Mouse (Mus musculus): ENCODE results near the gene Nphp4. TPM values are rescaled to one million over a fixed set of nuclear protein-coding genes. Genes with fewer than 3 reads are reported as not detected.

Gene Nphp4
- polyA plus RNA-seq, 1 experiment from 2014 or later: 2.6 TPM

DNA sequence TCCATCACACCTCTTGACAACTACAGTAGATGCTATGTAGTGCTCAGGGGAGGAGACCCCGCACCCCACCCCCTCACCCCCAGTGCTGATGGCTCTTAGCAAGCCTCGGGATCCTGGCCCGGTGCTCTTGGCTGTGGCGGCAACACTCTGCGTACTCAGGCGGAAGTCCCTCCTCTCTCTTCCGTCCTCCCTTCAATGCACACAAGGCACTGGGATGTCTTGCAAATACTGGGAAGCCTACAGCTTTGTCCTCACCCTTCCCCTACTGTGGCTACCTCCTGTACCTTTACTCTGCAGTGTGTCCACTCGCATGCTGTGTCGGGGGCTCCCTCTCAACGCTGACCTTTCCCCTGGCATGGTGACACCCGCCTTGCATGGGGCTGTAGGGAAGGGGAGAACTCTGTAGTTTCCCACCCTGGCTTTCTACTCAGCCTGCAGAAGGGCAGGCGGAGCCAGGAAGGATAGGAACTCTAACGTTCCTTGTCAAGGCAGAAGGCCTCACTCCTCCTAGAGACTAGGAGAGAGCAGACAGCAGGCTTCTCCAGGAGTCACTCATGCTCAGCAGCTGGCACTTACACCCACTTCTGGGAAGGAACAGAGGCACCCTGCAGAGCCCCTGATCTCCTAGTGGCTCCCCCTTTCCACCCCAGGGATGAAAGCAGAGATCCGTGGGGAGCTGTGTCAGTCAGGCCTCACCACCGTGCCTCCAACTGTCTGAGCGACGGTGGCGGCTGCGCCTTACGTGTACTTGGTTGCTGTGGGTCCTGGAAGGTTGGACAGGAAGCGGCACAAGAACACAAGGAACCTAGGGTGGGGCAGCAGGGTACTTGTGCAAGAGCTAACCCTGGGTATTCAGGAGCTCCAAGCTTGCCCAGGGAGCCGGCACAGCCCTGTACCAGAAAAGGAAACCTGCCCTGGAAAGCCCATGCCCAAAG, 28.5 kb upstream of the Nphp4 start:
- no peak overlapping the region for H3K4me2 ChIP-seq (ENCODE audit: low read depth, severe bottlenecking)
- H3K27me3 ChIP-seq (ENCODE audit: control insufficient read depth, insufficient read depth, low read length): no peaks in the 10 kb centered on the region
- WGBS: 83% methylated on average over 22 of the region's 22 CpGs
- no peaks in the 10 kb centered on the region for H3K36me3 ChIP-seq (ENCODE audit: control insufficient read depth, insufficient read depth, low read length)
- no peak overlapping the region for H3K4me3 ChIP-seq (ENCODE audit: low read depth, low read length)
- ATAC-seq (ENCODE audit: insufficient number of reproducible peaks, low FRiP score, low TSS enrichment, low read depth): no peak
- H3K9me3 ChIP-seq (ENCODE audit: control insufficient read depth, low read length): no peaks in the 10 kb centered on the region
- no peak overlapping the region for H3K27ac ChIP-seq (replicated peaks; ENCODE audit: low read depth, low read length)
- H3K4me1 ChIP-seq (ENCODE audit: control insufficient read depth, insufficient read depth, low read length): no peaks in the 10 kb centered on the region
- no peak for DNase-seq (ENCODE audit: low spot score)
- no peak overlapping the region for H3K9ac ChIP-seq (ENCODE audit: low read length)

DNA sequence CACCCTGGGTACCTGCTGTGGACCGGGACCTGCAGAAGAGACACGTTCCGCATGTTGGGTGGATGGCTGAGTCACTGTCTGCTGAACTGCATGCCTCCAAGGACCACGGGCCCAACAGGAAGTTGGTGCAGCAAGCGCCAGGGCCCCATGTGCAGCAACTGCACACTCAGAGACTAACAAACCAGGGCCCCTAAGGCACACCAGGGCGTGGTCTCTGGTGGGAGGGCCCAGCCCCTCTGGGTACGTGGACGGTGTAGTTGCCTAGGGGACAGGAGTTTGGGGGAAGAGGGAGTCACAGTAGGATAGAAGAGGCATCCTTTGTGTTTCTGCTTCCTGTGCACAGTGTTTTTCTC, 27.9 kb upstream of the Nphp4 start:
- Histone ChIP-seq H3K4me3 (ENCODE audit: low read depth, low read length) (no peak overlapping the region), H3K27me3 (ENCODE audit: control insufficient read depth, insufficient read depth, low read length) (no peaks in the 10 kb centered on the region), H3K4me2 (ENCODE audit: low read depth, severe bottlenecking) (no peak overlapping the region), H3K27ac (replicated peaks; ENCODE audit: low read depth, low read length) (no peak overlapping the region), H3K36me3 (ENCODE audit: control insufficient read depth, insufficient read depth, low read length) (no peaks in the 10 kb centered on the region), H3K9me3 (ENCODE audit: control insufficient read depth, low read length) (no peaks in the 10 kb centered on the region), H3K9ac (ENCODE audit: low read length) (no peak overlapping the region), H3K4me1 (ENCODE audit: control insufficient read depth, insufficient read depth, low read length) (no peaks in the 10 kb centered on the region)
- 71% methylated on average over 8 of the region's 8 CpGs for WGBS
- no peak for DNase-seq (ENCODE audit: low spot score)
- ATAC-seq (ENCODE audit: insufficient number of reproducible peaks, low FRiP score, low TSS enrichment, low read depth): no peak

DNA sequence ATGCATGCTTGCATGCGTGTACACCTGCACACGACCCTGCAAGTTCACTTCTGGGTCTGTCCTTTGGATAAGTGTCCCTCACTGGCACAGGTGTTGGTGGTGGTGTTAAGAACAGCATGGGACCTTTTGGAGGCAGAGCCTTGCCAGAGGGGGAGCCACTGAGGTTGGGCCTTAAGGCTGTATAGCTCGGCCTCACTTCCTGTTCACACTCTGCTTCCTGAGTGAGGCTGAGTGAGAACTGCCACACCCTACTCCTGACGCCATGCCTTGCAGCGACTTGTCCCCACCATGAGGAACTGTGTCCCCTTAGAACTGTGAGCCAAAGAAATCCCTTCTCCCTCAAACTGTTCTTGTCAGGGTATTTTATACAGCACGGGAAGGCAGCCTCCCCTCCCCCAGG, 25.1 kb upstream of the Nphp4 start:
- ATAC-seq (ENCODE audit: insufficient number of reproducible peaks, low FRiP score, low TSS enrichment, low read depth): no peak

DNA sequence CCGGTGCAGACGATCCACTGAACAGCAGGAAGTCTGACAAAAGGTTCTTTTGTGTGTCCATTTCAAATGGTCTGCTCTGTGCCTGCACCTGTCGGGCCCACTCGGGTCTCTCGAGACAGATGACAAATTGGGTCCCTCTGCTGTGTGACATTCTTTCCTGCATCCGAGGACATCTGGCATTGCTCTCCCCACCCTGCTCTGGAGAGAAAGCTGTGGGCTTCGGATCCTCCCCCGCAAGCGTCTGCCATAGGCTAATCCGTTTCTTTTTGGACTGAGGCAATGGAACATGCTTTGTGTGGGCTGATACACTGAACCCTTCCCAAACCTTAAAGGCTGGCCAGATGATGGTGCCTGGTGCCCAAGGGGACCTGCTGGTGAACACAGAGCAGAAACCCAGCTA, 23.4 kb upstream of the Nphp4 start:
- WGBS: 71% methylated on average over 10 of the region's 10 CpGs
- no peaks in the 10 kb centered on the region for H3K36me3 ChIP-seq (ENCODE audit: control insufficient read depth, insufficient read depth, low read length)
- H3K4me2 ChIP-seq (ENCODE audit: low read depth, severe bottlenecking): no peak overlapping the region
- no peaks in the 10 kb centered on the region for H3K27me3 ChIP-seq (ENCODE audit: control insufficient read depth, insufficient read depth, low read length)
- H3K4me3 ChIP-seq (ENCODE audit: low read depth, low read length): no peak overlapping the region
- no peak overlapping the region for H3K27ac ChIP-seq (replicated peaks; ENCODE audit: low read depth, low read length)
- H3K9ac ChIP-seq (ENCODE audit: low read length): no peak overlapping the region
- H3K4me1 ChIP-seq (ENCODE audit: control insufficient read depth, insufficient read depth, low read length): no peaks in the 10 kb centered on the region
- DNase-seq (ENCODE audit: low spot score) (no peak), ATAC-seq (ENCODE audit: insufficient number of reproducible peaks, low FRiP score, low TSS enrichment, low read depth) (no peak)
- no peaks in the 10 kb centered on the region for H3K9me3 ChIP-seq (ENCODE audit: control insufficient read depth, low read length)

More for the DNA sequence above, 25.1 kb upstream of the Nphp4 start:
- H3K4me1 ChIP-seq (ENCODE audit: control insufficient read depth, insufficient read depth, low read length): no peaks in the 10 kb centered on the region
- H3K27me3 ChIP-seq (ENCODE audit: control insufficient read depth, insufficient read depth, low read length): no peaks in the 10 kb centered on the region
- no peak overlapping the region for H3K4me2 ChIP-seq (ENCODE audit: low read depth, severe bottlenecking)
- no peak for DNase-seq (ENCODE audit: low spot score)
- H3K36me3 ChIP-seq (ENCODE audit: control insufficient read depth, insufficient read depth, low read length): no peaks in the 10 kb centered on the region
- no peak overlapping the region for H3K27ac ChIP-seq (replicated peaks; ENCODE audit: low read depth, low read length)
- H3K9ac ChIP-seq (ENCODE audit: low read length): no peak overlapping the region
- H3K9me3 ChIP-seq (ENCODE audit: control insufficient read depth, low read length): no peaks in the 10 kb centered on the region
- no peak overlapping the region for H3K4me3 ChIP-seq (ENCODE audit: low read depth, low read length)
- 87% methylated on average over 6 of the region's 6 CpGs for WGBS

DNA sequence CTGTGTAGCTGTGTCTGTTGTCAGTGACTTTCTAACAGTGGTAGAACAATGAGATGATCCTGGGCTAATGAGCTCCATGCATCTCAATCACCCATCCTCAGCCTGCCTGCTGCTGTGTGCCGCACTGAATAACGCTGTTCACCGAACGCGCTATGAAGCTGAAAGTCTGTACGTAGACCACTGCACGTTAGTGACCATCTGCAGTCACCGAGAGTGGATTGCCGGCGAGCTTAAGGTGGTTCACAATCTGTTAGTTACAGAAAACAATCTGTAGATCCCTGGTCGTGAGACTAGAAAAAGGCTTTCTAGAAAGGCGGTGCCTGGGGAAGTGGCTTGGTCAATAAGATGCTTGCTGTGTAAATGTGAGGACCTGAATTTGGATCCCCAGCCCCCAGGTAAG, 22.4 kb upstream of the Nphp4 start:
- 92% methylated on average over 12 of the region's 12 CpGs for WGBS
- Histone ChIP-seq H3K4me3 (ENCODE audit: low read depth, low read length) (no peak overlapping the region), H3K27me3 (ENCODE audit: control insufficient read depth, insufficient read depth, low read length) (no peaks in the 10 kb centered on the region), H3K4me2 (ENCODE audit: low read depth, severe bottlenecking) (no peak overlapping the region), H3K9ac (ENCODE audit: low read length) (no peak overlapping the region), H3K36me3 (ENCODE audit: control insufficient read depth, insufficient read depth, low read length) (no peaks in the 10 kb centered on the region), H3K27ac (replicated peaks; ENCODE audit: low read depth, low read length) (no peak overlapping the region), H3K4me1 (ENCODE audit: control insufficient read depth, insufficient read depth, low read length) (no peaks in the 10 kb centered on the region), H3K9me3 (ENCODE audit: control insufficient read depth, low read length) (no peaks in the 10 kb centered on the region)
- DNase-seq (ENCODE audit: low spot score) (no peak), ATAC-seq (ENCODE audit: insufficient number of reproducible peaks, low FRiP score, low TSS enrichment, low read depth) (no peak)

DNA sequence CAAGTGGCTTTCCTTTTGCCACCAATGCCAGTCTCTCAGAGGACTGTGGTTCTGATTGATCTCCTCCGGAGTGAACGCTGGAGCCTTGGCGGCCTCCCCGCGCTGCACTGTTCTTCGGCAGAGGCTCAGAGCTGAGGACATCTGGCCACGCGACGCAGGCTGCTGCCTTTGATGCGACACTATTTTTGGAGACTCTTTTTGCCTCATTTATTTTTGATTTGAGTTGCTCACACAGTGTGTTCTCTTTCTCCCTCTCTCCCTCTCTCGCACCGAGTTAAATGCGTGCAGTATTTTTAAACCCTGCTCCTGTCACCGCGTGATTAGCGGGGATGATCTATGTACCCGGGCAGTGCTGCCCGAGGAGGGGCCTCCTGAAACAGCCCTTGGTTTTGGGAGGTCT, 19.9 kb upstream of the Nphp4 start:
- ATAC-seq (ENCODE audit: insufficient number of reproducible peaks, low FRiP score, low TSS enrichment, low read depth) (no peak), DNase-seq (ENCODE audit: low spot score) (no peak)
- H3K9me3 ChIP-seq (ENCODE audit: control insufficient read depth, low read length): no peaks in the 10 kb centered on the region
- H3K36me3 ChIP-seq (ENCODE audit: control insufficient read depth, insufficient read depth, low read length): no peaks in the 10 kb centered on the region
- H3K4me3 ChIP-seq (ENCODE audit: low read depth, low read length): no peak overlapping the region
- H3K27me3 ChIP-seq (ENCODE audit: control insufficient read depth, insufficient read depth, low read length): no peaks in the 10 kb centered on the region
- H3K9ac ChIP-seq (ENCODE audit: low read length): 0 out of 2 replicates have a peak overlapping the region, but pooled peaks have one; percentile 1
- no peak overlapping the region for H3K4me2 ChIP-seq (ENCODE audit: low read depth, severe bottlenecking)
- 69% methylated on average over 18 of the region's 18 CpGs for WGBS
- H3K4me1 ChIP-seq (ENCODE audit: control insufficient read depth, insufficient read depth, low read length): no peaks in the 10 kb centered on the region
- no peak overlapping the region for H3K27ac ChIP-seq (replicated peaks; ENCODE audit: low read depth, low read length)

GRCm38 (mm10) chr4:152457673-152458072, 18.8 kb upstream of the Nphp4 start:
- Histone ChIP-seq H3K9ac (ENCODE audit: low read length) (no peak overlapping the region), H3K4me1 (ENCODE audit: control insufficient read depth, insufficient read depth, low read length) (no peaks in the 10 kb centered on the region), H3K4me2 (ENCODE audit: low read depth, severe bottlenecking) (no peak overlapping the region), H3K4me3 (ENCODE audit: low read depth, low read length) (no peak overlapping the region), H3K9me3 (ENCODE audit: control insufficient read depth, low read length) (no peaks in the 10 kb centered on the region), H3K27me3 (ENCODE audit: control insufficient read depth, insufficient read depth, low read length) (no peaks in the 10 kb centered on the region), H3K36me3 (ENCODE audit: control insufficient read depth, insufficient read depth, low read length) (no peaks in the 10 kb centered on the region), H3K27ac (replicated peaks; ENCODE audit: low read depth, low read length) (no peak overlapping the region)
- ATAC-seq (ENCODE audit: insufficient number of reproducible peaks, low FRiP score, low TSS enrichment, low read depth): no peak
- no peak for DNase-seq (ENCODE audit: low spot score)
- 85% methylated on average over 4 of the region's 4 CpGs for WGBS

- no peak overlapping the region for H3K4me2 ChIP-seq (ENCODE audit: low read depth, severe bottlenecking)
- no peak overlapping the region for H3K9ac ChIP-seq (ENCODE audit: low read length)
- H3K4me1 ChIP-seq (ENCODE audit: control insufficient read depth, insufficient read depth, low read length): no peaks in the 10 kb centered on the region
- 87% methylated on average over 12 of the region's 12 CpGs for WGBS
- H3K4me3 ChIP-seq (ENCODE audit: low read depth, low read length): no peak overlapping the region
- H3K9me3 ChIP-seq (ENCODE audit: control insufficient read depth, low read length): no peaks in the 10 kb centered on the region
- H3K27ac ChIP-seq (replicated peaks; ENCODE audit: low read depth, low read length): no peak overlapping the region
- no peaks in the 10 kb centered on the region for H3K27me3 ChIP-seq (ENCODE audit: control insufficient read depth, insufficient read depth, low read length)
- no peaks in the 10 kb centered on the region for H3K36me3 ChIP-seq (ENCODE audit: control insufficient read depth, insufficient read depth, low read length)
- DNase-seq (ENCODE audit: low spot score): no peak
- no peak for ATAC-seq (ENCODE audit: insufficient number of reproducible peaks, low FRiP score, low TSS enrichment, low read depth)
These were observed 14.0 kb upstream of the Nphp4 start for GRCm38 (mm10) chr4:152462516-152462915.

- ATAC-seq (ENCODE audit: insufficient number of reproducible peaks, low FRiP score, low TSS enrichment, low read depth) (no peak), DNase-seq (ENCODE audit: low spot score) (no peak)
These were observed 13.4 kb upstream of the Nphp4 start for GRCm38 (mm10) chr4:152463147-152463546.

More at GRCm38 (mm10) chr4:152463147-152463546, 13.4 kb upstream of the Nphp4 start:
- no peaks in the 10 kb centered on the region for H3K4me1 ChIP-seq (ENCODE audit: control insufficient read depth, insufficient read depth, low read length)
- no peak overlapping the region for H3K4me3 ChIP-seq (ENCODE audit: low read depth, low read length)
- no peaks in the 10 kb centered on the region for H3K36me3 ChIP-seq (ENCODE audit: control insufficient read depth, insufficient read depth, low read length)
- H3K9ac ChIP-seq (ENCODE audit: low read length): no peak overlapping the region
- H3K9me3 ChIP-seq (ENCODE audit: control insufficient read depth, low read length): no peaks in the 10 kb centered on the region
- no peaks in the 10 kb centered on the region for H3K27me3 ChIP-seq (ENCODE audit: control insufficient read depth, insufficient read depth, low read length)
- no peak overlapping the region for H3K27ac ChIP-seq (replicated peaks; ENCODE audit: low read depth, low read length)
- 90% methylated on average over 9 of the region's 9 CpGs for WGBS
- no peak overlapping the region for H3K4me2 ChIP-seq (ENCODE audit: low read depth, severe bottlenecking)

All from limb, embryonic 11.5 days (tissue).